Mouse (Mus musculus): ENCODE results near the gene Sv2c.
"Not testable (repeated sequence)": the region's sequence is repeated elsewhere in the genome, so short reads cannot be mapped to it uniquely, and the experiment has no call there.

The Sv2c gene

GRCm38 (mm10) chr13:96045396-96045795, 87.0 kb downstream of the Sv2c start:
- no peak for DNase-seq

GRCm38 (mm10) chr13:96040275-96041042, 91.9 kb downstream of the Sv2c start:
- DNase-seq, result no peak

- no peak for DNase-seq
These were observed 92.8 kb downstream of the Sv2c start for GRCm38 (mm10) chr13:96039536-96039935.

GRCm38 (mm10) chr13:96030368-96031223, 101.8 kb downstream of the Sv2c start:
- DNase-seq, result peak; percentile 58 to 67

- no peak for DNase-seq
These were observed 108.5 kb downstream of the Sv2c start for GRCm38 (mm10) chr13:96023858-96024257.

- DNase-seq, result no peak
These were observed 116.9 kb downstream of the Sv2c start for GRCm38 (mm10) chr13:96015516-96015915.

- DNase-seq, result no peak
These were observed 121.4 kb downstream of the Sv2c start for GRCm38 (mm10) chr13:96010861-96011511.

GRCm38 (mm10) chr13:96008975-96009374, 123.4 kb downstream of the Sv2c start:
- no peak for DNase-seq

- no peak for DNase-seq
These were observed 124.2 kb downstream of the Sv2c start for GRCm38 (mm10) chr13:96008154-96008553.

GRCm38 (mm10) chr13:96003539-96003938, 128.8 kb downstream of the Sv2c start:
- no peak for DNase-seq

GRCm38 (mm10) chr13:96002475-96002874, 129.9 kb downstream of the Sv2c start:
- DNase-seq, result no peak

- DNase-seq, result no peak
These were observed 133.0 kb downstream of the Sv2c start for GRCm38 (mm10) chr13:95999396-95999795.

- DNase-seq, result no peak
These were observed 135.1 kb downstream of the Sv2c start for GRCm38 (mm10) chr13:95997294-95997693.

- DNase-seq, result no peak
These were observed 137.4 kb downstream of the Sv2c start for GRCm38 (mm10) chr13:95994705-95995703.

GRCm38 (mm10) chr13:95988181-95988580, 144.2 kb downstream of the Sv2c start:
- no peak for DNase-seq

- DNase-seq, result no peak
These were observed 145.2 kb downstream of the Sv2c start for GRCm38 (mm10) chr13:95987147-95987546.

GRCm38 (mm10) chr13:95986375-95986774, 146.0 kb downstream of the Sv2c start:
- peak; percentile 51 to 56 for DNase-seq

GRCm38 (mm10) chr13:95975225-95975624, 157.2 kb downstream of the Sv2c start:
- no peak for DNase-seq

GRCm38 (mm10) chr13:95974106-95974505, 158.3 kb downstream of the Sv2c start:
- DNase-seq, result no peak

GRCm38 (mm10) chr13:95973368-95973958, 158.9 kb downstream of the Sv2c start:
- DNase-seq, result peak; percentile 86 to 89

- DNase-seq, result not testable (repeated sequence)
These were observed 164.3 kb downstream of the Sv2c start for GRCm38 (mm10) chr13:95968031-95968430.

GRCm38 (mm10) chr13:95966791-95967190, 165.6 kb downstream of the Sv2c start:
- DNase-seq, result no peak

Data from kidney, postnatal 4 days (tissue).